Mouse (Mus musculus) megakaryocyte, embryonic 14.5 days (primary cell): Measurements from ENCODE around the gene Wdtc1. TPM values are rescaled to one million over a fixed set of nuclear protein-coding genes. Genes with fewer than 3 reads are reported as not detected.

Source experiments
- H3K27me3 ChIP-seq: replicated peaks from 2 replicates; pipeline ENCODE3; 2012; ENCODE audit warnings: inconsistent platforms
- H3K36me3 ChIP-seq: replicated peaks from 2 replicates; pipeline ENCODE3; 2012; ENCODE audit warnings: low read length, inconsistent platforms, mixed read lengths
- H3K4me1 ChIP-seq: 2 replicates; pipeline ENCODE4 v1.6.1; 2012; ENCODE audit warnings: inconsistent platforms
- H3K4me3 ChIP-seq: replicated peaks from 2 replicates; pipeline ENCODE3; 2012; ENCODE audit warnings: moderate library complexity, mild to moderate bottlenecking, inconsistent platforms
- H3K9me3 ChIP-seq: 2 replicates; pipeline ENCODE4 v1.6.1; 2012; ENCODE audit warnings: inconsistent platforms
- FLI1 ChIP-seq: IDR thresholded peaks from 2 replicates; pipeline ENCODE4 v1.6.1; 2012; ENCODE audit warnings: low read length, inconsistent platforms, mixed read lengths
- GATA1 ChIP-seq: IDR thresholded peaks from 3 replicates; pipeline ENCODE4 v1.6.1; 2012; ENCODE audit warnings: mixed read lengths, low read length, inconsistent platforms, borderline replicate concordance
- polyA plus RNA-seq: library from polyadenylated mRNA; stranded (reverse); fragments of >175 nt; gene quantifications from 2 replicates; pipeline ENCODE4 v1.2.3, GENCODE M21; 2012; ENCODE audit warnings: low replicate concordance; ENCODE audit not compliant: insufficient read depth

The Wdtc1 gene
- polyA plus RNA-seq, 1 experiment: 85.7 TPM

DNA sequence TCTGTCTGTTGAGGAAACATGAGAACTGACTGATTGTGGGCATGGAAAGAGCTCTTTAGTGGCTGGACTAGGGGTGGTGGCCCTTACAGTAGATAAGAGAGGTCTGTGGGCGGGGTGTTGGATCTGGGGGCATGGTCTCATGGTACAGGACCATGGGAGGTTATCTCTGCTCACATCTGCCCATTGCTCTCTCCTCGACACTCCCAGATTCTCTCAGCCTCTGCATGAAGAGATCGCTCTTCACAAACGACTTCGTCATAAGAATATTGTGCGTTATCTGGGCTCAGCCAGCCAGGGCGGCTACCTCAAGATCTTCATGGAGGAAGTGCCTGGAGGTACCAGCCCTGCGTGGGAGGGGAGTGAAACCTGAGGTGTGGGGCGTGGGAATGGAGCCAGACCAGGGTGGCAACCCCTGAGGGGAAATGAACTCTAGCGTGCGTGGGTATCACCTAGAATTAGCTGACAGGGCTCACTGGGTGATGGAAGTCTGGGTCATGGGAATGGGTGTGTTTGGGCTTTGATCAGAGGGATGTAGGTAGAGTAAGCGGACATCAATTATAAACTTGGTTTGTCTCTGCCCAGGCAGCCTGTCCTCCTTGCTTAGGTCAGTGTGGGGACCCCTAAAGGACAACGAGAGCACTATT, 105.4 kb downstream of the Wdtc1 start:
- H3K27me3 ChIP-seq: peaks cover 87% of the 10 kb centered on the region
- H3K4me3 ChIP-seq: peak overlapping the region; percentile 50
- peaks cover 7% of the 10 kb centered on the region for H3K36me3 ChIP-seq
- TF ChIP-seq FLI1: no peak
- no peak for TF ChIP-seq GATA1
- H3K9me3 ChIP-seq: peaks cover 5% of the 10 kb centered on the region; the same call in 1 of the 2 replicates
- H3K4me1 ChIP-seq: peaks cover 69% of the 10 kb centered on the region

DNA sequence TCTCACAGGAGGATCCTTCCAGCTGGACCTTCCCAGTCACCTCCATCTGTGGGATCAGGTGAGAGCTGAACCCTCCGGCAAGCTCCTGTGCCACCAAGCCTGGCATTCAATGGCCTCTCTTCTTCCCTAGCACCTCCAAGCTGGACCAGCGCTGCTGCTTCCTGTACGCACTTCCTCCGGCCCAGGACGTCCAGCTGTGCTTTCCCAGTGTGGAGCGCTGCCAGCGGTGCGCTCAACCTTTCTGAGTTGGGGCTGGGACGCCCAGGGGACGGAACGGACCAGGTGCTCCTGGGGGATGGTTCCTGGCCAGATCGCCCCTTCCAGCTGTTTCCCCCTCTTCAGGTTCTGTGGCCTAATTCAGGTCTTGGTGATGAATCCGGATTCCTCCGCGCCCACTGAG, 106.2 kb downstream of the Wdtc1 start:
- Histone ChIP-seq H3K4me1 (peaks cover 76% of the 10 kb centered on the region), H3K4me3 (no peak overlapping the region), H3K9me3 (peaks cover 5% of the 10 kb centered on the region; the same call in 1 of the 2 replicates), H3K27me3 (peaks cover 85% of the 10 kb centered on the region), H3K36me3 (no peaks in the 10 kb centered on the region)
- TF ChIP-seq FLI1: no peak
- no peak for TF ChIP-seq GATA1

DNA sequence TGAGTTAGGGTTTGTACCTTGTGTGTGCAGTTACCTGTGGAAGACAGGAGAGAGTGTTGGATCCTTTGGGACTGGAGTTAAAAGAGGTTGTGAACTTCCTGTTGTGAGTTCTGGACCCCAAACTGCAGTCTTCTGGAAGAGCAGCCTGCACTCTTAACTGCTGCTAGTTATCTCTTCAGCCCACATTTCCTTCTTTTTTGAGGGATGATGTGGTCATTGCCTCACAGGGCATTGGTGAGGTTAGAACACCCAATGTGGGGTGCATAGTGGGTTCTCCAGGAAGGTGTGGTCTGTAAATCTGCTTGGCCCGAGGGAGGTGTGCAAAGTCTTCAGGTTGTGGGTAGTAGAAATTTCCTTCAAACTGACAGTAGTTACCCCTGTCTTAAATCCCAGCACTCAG, 109.0 kb downstream of the Wdtc1 start:
- no peak for TF ChIP-seq FLI1
- TF ChIP-seq GATA1: no peak
- Histone ChIP-seq H3K4me1 (peaks cover 80% of the 10 kb centered on the region), H3K4me3 (peak overlapping the region; percentile 10), H3K27me3 (peaks cover 71% of the 10 kb centered on the region), H3K9me3 (peaks cover 2% of the 10 kb centered on the region; the same call in 1 of the 2 replicates), H3K36me3 (no peaks in the 10 kb centered on the region)

DNA sequence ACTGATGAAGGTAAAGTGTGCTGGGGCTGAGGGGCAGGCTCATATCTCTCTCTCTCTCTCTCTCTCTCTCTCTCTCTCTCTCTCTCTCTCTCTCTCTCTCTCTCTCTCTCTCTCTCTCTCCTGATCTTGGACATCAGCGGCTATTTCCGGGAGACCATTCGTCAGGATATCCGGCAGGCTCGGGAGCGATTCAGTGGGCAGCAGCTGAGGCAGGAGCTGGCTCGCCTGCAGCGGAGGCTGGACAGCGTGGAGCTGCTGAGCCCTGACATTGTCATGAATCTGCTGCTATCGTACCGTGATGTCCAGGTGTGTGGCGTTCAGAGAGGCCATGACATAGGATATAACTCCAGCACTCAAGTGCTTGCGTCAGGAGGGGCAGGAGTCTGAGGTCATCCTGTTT, 109.7 kb downstream of the Wdtc1 start:
- Histone ChIP-seq H3K4me1 (peaks cover 86% of the 10 kb centered on the region), H3K36me3 (no peaks in the 10 kb centered on the region), H3K27me3 (peaks cover 70% of the 10 kb centered on the region), H3K4me3 (peak overlapping the region; percentile 82), H3K9me3 (no peaks in the 10 kb centered on the region)
- TF ChIP-seq GATA1 (no peak), FLI1 (no peak)

DNA sequence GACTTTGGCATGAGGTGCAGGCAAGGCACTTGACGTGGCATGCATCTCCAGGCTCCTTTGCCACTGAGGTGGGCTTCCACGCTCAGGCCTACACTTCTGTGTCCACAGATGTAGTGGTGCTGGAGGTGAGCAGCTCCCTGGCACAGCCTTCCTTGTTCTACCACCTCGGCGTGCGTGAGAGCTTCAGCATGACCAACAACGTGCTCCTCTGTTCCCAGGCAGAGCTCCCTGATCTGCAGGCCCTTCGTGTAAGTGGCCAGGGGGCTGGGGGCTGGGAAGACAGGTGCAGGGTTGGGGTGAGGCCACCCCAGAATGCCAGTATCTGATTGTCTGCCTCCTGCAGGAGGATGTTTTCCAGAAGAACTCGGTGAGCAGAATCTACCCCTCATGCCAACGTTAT, 110.6 kb downstream of the Wdtc1 start:
- Histone ChIP-seq H3K4me3 (peak overlapping the region; percentile 33), H3K4me1 (peaks cover 86% of the 10 kb centered on the region), H3K36me3 (no peaks in the 10 kb centered on the region), H3K27me3 (peaks cover 62% of the 10 kb centered on the region), H3K9me3 (no peaks in the 10 kb centered on the region)
- TF ChIP-seq GATA1 (no peak), FLI1 (no peak)

Other genes with a start within 250 kb of the Wdtc1 start
- gene Wasf2, start 223.0 kb downstream of the Wdtc1 start, polyA plus RNA-seq: 43.7 and 76.2 TPM in 2 replicates
- gene Cd164l2, start 141.3 kb downstream of the Wdtc1 start, polyA plus RNA-seq: 1.7 and 2.5 TPM in 2 replicates
- not detected in 2 replicates for gene Gpr3, start 140.9 kb downstream of the Wdtc1 start, polyA plus RNA-seq
- gene Map3k6, start 112.7 kb downstream of the Wdtc1 start, polyA plus RNA-seq: 4.1 and 11.6 TPM in 2 replicates
- gene Sytl1, start 90.4 kb downstream of the Wdtc1 start, polyA plus RNA-seq: 6.0 TPM in 1 of 2 replicates, not detected in the other
- gene Tmem222, start 75.7 kb downstream of the Wdtc1 start, polyA plus RNA-seq: 5.8 and 12.2 TPM in 2 replicates
- gene Slc9a1, start 16.2 kb upstream of the Wdtc1 start, polyA plus RNA-seq: 50.9 and 56.9 TPM in 2 replicates
- gene Tent5b, start 126.7 kb upstream of the Wdtc1 start, polyA plus RNA-seq: 0.97 TPM in 1 of 2 replicates, not detected in the other
- 0.22 and 2.8 TPM in 2 replicates for gene Trnp1, start 145.1 kb upstream of the Wdtc1 start, polyA plus RNA-seq
- gene Kdf1, start 165.5 kb upstream of the Wdtc1 start, polyA plus RNA-seq: 0.83 and 4.7 TPM in 2 replicates
- gene Nudc, start 192.5 kb upstream of the Wdtc1 start, polyA plus RNA-seq: 27.7 and 283 TPM in 2 replicates
- not detected in 2 replicates for gene Nr0b2, start 199.9 kb upstream of the Wdtc1 start, polyA plus RNA-seq
- 5.4 and 30.6 TPM in 2 replicates for gene Gpatch3, start 221.3 kb upstream of the Wdtc1 start, polyA plus RNA-seq
- 45.3 and 49.8 TPM in 2 replicates for gene Gpn2, start 230.9 kb upstream of the Wdtc1 start, polyA plus RNA-seq
- 9.2 and 15.3 TPM in 2 replicates for gene Sfn, start 248.7 kb upstream of the Wdtc1 start, polyA plus RNA-seq